Mouse (Mus musculus) liver, adult 2 months (tissue): Measurements from ENCODE around the gene Tma7.

ENCODE experiments used
- CTCF ChIP-seq: fragments of 200-500 bp; IDR thresholded peaks from 2 replicates; pipeline ENCODE4 v1.5.1; 2011; ENCODE audit warnings: low read depth, low read length, control low read depth
- POLR2A ChIP-seq: fragments of 200-500 bp; IDR thresholded peaks from 2 replicates; pipeline ENCODE4 v1.6.1; 2011; ENCODE audit warnings: low read length, control low read depth; ENCODE audit not compliant: insufficient read depth; ENCODE audit errors: extremely low read depth

- no peak for TF ChIP-seq CTCF
- no peak for TF ChIP-seq POLR2A
Measured at GRCm38 (mm10) chr9:109114276-109114675, 31.9 kb upstream of the Tma7 start.
